In the genomic region with DNA sequence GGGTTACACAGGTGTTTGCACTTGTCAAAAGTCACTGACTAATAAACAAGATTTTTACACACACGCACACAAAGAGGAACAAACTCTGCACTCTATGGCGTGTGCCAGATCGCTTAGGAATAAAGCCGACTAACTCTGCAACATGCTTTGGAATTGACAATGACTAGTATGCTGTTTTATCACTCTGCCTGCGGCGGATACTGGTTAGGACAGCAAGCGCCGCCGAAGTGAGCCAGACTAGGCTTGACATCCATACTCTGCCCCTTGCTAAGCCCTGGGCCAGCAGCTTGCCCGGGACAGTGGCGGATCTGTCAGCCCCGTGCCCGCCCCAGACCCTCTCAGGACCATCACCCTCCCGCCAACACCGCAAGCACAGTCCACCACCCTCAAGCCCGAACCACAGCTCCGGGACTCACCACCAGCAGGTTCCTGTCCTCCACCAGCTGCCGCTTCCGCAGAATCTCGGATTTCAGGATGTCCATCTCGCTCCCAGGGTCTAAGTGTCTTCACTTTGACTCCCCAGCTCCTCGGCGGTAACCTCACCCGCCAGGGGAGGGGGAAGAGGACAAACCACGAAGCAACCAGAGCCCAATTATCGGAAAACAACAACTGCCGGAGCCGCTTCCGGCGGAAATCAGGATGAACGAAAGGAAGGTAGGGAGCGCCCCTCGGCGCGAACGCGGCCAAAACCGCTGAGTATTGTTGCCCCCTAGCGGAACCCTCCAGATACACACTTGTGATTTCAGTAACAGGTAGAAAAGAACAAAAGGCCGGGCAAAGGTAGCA, we compare ENCODE assay signal across 8 mouse cellular contexts. TPM values are rescaled to one million over a fixed set of nuclear protein-coding genes. Genes with fewer than 3 reads are reported as not detected.
DNase-seq lines count a peak whose midpoint lies in the region; ATAC-seq and TF ChIP-seq lines count a peak whose summit lies in the region.

A gene (minus strand): TSS at position 614 of the 786 bp plus-strand sequence.

- H3K27me3 ChIP-seq in forebrain, embryonic 16.5 days (replicated peaks; ENCODE audit: control insufficient read depth, insufficient read depth, low read length) = no peaks in the 10 kb centered on the region
- no peaks in the 10 kb centered on the region for H3K27me3 ChIP-seq in lung, embryonic 14.5 days (ENCODE audit: insufficient read depth, low read length)
- no peaks in the 10 kb centered on the region for H3K27me3 ChIP-seq in thymus, adult 2 months (ENCODE audit: control insufficient read depth, insufficient read depth, low read length)

- in situ Hi-C loops in ES-E14 (cut with MboI; ENCODE audit: low sequenced_read_pairs in 2 of 2, unreplicated experiment in 2 of 2) = loop anchor here in 1 of 2 experiments (25.0 kb wide), 1 partner anchor 211 kb away; no protein-coding TSS in a partner anchor

- DNase-seq in ES-E14 (ENCODE audit: low read depth, low spot score) = peak; percentile 93
- peak; percentile 83 for DNase-seq in cerebellum, adult 11-12 months
- DNase-seq in heart, postnatal 36 days = peak; percentile 89
- DNase-seq in layer of hippocampus, adult 2 months (ENCODE audit: low spot score in 2 of 2) = peak; percentile 86 to 92
- DNase-seq in lung, embryonic 14.5 days = peak; percentile 96
- DNase-seq in thymus, adult 2 months = peak; percentile 90

- H3K9ac ChIP-seq in ES-E14 (ENCODE audit: insufficient read depth, low read depth, low read length, poor library complexity, severe bottlenecking) = peak within 1 kb of the TSS; percentile 84
- peak within 1 kb of the TSS; percentile 90 for H3K9ac ChIP-seq in forebrain, embryonic 16.5 days (replicated peaks; ENCODE audit: low read depth, low read length)
- peak within 1 kb of the TSS; percentile 78 for H3K9ac ChIP-seq in lung, embryonic 14.5 days

- intact Hi-C loops in heart, postnatal 36 days (cut with DNase I) = loop anchor here (1.0 to 2.0 kb wide), 3 partner anchors 65 to 213 kb away; a partner anchor contains a TSS

- TF ChIP-seq CTCF in layer of hippocampus, adult 2 months (conservative IDR thresholded peaks at IDR 0.05) = peak; percentile 89
- TF ChIP-seq CTCF in lung, embryonic 14.5 days (IDR thresholded peaks at IDR 0.05; ENCODE audit: low read depth) = peak; percentile 82
- TF ChIP-seq CTCF in olfactory bulb, adult 2 months (IDR thresholded peaks at IDR 0.05; ENCODE audit: insufficient read depth, low read depth, low read length) = peak; percentile 74
- peak; percentile 80 for TF ChIP-seq CTCF in thymus, adult 2 months (IDR thresholded peaks at IDR 0.05; ENCODE audit: borderline replicate concordance, control insufficient read depth, extremely low read depth, insufficient read depth, low read length, poor library complexity)

- H3K4me2 ChIP-seq in forebrain, embryonic 16.5 days (ENCODE audit: low read length) = peak within 1 kb of the TSS; percentile 79
- H3K4me2 ChIP-seq in lung, embryonic 14.5 days = peak within 1 kb of the TSS; percentile 76

- H3K4me3 ChIP-seq in ES-E14 (ENCODE audit: insufficient read depth in 1 of 2, low read depth in 1 of 2, low read length in 2 of 2, poor library complexity in 1 of 2, severe bottlenecking in 1 of 2) = peak within 1 kb of the TSS; percentile 88 to 97
- peak within 1 kb of the TSS; percentile 97 for H3K4me3 ChIP-seq in forebrain, embryonic 16.5 days (replicated peaks; ENCODE audit: low read length)
- H3K4me3 ChIP-seq in layer of hippocampus, adult 2 months = peak within 1 kb of the TSS; percentile 83
- peak within 1 kb of the TSS; percentile 69 for H3K4me3 ChIP-seq in lung, embryonic 14.5 days (ENCODE audit: low read depth, low read length)
- H3K4me3 ChIP-seq in olfactory bulb, adult 2 months (ENCODE audit: insufficient read depth, low read depth, low read length) = peak within 1 kb of the TSS; percentile 70
- H3K4me3 ChIP-seq in thymus, adult 2 months (ENCODE audit: control insufficient read depth, insufficient read depth, low read length) = peak within 1 kb of the TSS; percentile 99

- ATAC-seq in forebrain, embryonic 16.5 days = peak; percentile 94
- ATAC-seq in lung, embryonic 14.5 days (ENCODE audit: insufficient read depth) = peak; percentile 87

- no peaks in the 10 kb centered on the region for H3K36me3 ChIP-seq in ES-E14 (ENCODE audit: control insufficient read depth, insufficient read depth, low read length, poor library complexity, severe bottlenecking)
- no peaks in the 10 kb centered on the region for H3K36me3 ChIP-seq in forebrain, embryonic 16.5 days (ENCODE audit: control insufficient read depth, insufficient read depth)
- H3K36me3 ChIP-seq in lung, embryonic 14.5 days (ENCODE audit: insufficient read depth) = peaks cover 9% of the 10 kb centered on the region
- H3K36me3 ChIP-seq in thymus, adult 2 months (ENCODE audit: control insufficient read depth, insufficient read depth, low read length) = peaks cover 3% of the 10 kb centered on the region; the same call in 1 of the 2 replicates

- TF ChIP-seq POLR2A in olfactory bulb, adult 2 months (IDR thresholded peaks at IDR 0.05; ENCODE audit: insufficient read depth, low read depth, low read length) = peak; percentile 77
- TF ChIP-seq POLR2A in thymus, adult 2 months (IDR thresholded peaks at IDR 0.05; ENCODE audit: control insufficient read depth, extremely low read depth, insufficient read depth, low read length, poor library complexity) = peak; percentile 66; the same call in 1 of the 2 replicates

- 0 out of 2 replicates have a peak, but pooled peaks cover 2% of the 10 kb centered on the region for H3K9me3 ChIP-seq in ES-E14 (ENCODE audit: control insufficient read depth, insufficient read depth, low read depth, low read length)
- H3K9me3 ChIP-seq in forebrain, embryonic 16.5 days (ENCODE audit: control insufficient read depth, low read length) = no peaks in the 10 kb centered on the region
- H3K9me3 ChIP-seq in lung, embryonic 14.5 days (ENCODE audit: low read depth, low read length) = no peaks in the 10 kb centered on the region

- under 1% methylated on average over 40 of the region's 40 CpGs for WGBS in forebrain, embryonic 16.5 days
- 1% methylated on average over 40 of the region's 40 CpGs for WGBS in lung, embryonic 14.5 days
- 1% methylated on average over 40 of the region's 40 CpGs for WGBS in olfactory bulb, adult 2 months
- 1% methylated on average over 40 of the region's 40 CpGs for WGBS in thymus, adult 2 months

- peak within 1 kb of the TSS; percentile 16; the same call in 1 of the 2 replicates for H3K27ac ChIP-seq in ES-E14 (ENCODE audit: insufficient read depth, low read depth, low read length, poor library complexity, severe bottlenecking)
- H3K27ac ChIP-seq in forebrain, embryonic 16.5 days (ENCODE audit: low read length) = peak within 1 kb of the TSS; percentile 61
- peak within 1 kb of the TSS; percentile 86 for H3K27ac ChIP-seq in layer of hippocampus, adult 2 months
- peak within 1 kb of the TSS; percentile 5; the same call in 1 of the 2 replicates for H3K27ac ChIP-seq in lung, embryonic 14.5 days (ENCODE audit: low read depth)
- peak within 1 kb of the TSS; percentile 40 for H3K27ac ChIP-seq in olfactory bulb, adult 2 months (ENCODE audit: insufficient read depth, low read depth, low read length)
- peak within 1 kb of the TSS; percentile 57; the same call in 1 of the 2 replicates for H3K27ac ChIP-seq in thymus, adult 2 months (ENCODE audit: control insufficient read depth, insufficient read depth, low read length)

- H3K4me1 ChIP-seq in ES-E14 (ENCODE audit: control insufficient read depth in 2 of 2, insufficient read depth in 2 of 2, low read length in 2 of 2, poor library complexity in 1 of 2) = 0 out of 4 replicates have a peak, but pooled peaks cover 0 to 4% of the 10 kb centered on the region in 2 experiments
- H3K4me1 ChIP-seq in forebrain, embryonic 16.5 days (replicated peaks; ENCODE audit: control insufficient read depth, insufficient read depth, low read length) = peaks cover 15% of the 10 kb centered on the region
- H3K4me1 ChIP-seq in lung, embryonic 14.5 days (ENCODE audit: insufficient read depth) = no peaks in the 10 kb centered on the region
- peaks cover 5% of the 10 kb centered on the region; the same call in 1 of the 2 replicates for H3K4me1 ChIP-seq in olfactory bulb, adult 2 months (ENCODE audit: control insufficient read depth, insufficient read depth, low read length)
- H3K4me1 ChIP-seq in thymus, adult 2 months (replicated peaks; ENCODE audit: control insufficient read depth, insufficient read depth, low read length) = peaks cover 8% of the 10 kb centered on the region

TF ChIP-seq in ES-E14, 5 proteins besides CTCF, POLR2A, EP300 and RAD21:
- TF ChIP-seq ZC3H11A (IDR thresholded peaks at IDR 0.05; ENCODE audit: borderline replicate concordance, low read depth, low read length) (no peak), MAFK (IDR thresholded peaks at IDR 0.05; ENCODE audit: insufficient read depth, low read depth, low read length) (no peak), HCFC1 (IDR thresholded peaks at IDR 0.05; ENCODE audit: borderline replicate concordance, insufficient read depth, low read length) (peak; percentile 59; the same call in 1 of the 2 replicates), CHD2 (IDR thresholded peaks at IDR 0.05; ENCODE audit: low read depth, low read length) (no peak)

RNA-seq across cellular contexts. Expression of the gene that starts here (rescaled TPM):
- 17.4 and 22.9 TPM in 2 replicates for total RNA-seq in ES-E14 (2012; rRNA removed)
- 59.6 and 64.2 TPM in 2 replicates for polyA plus RNA-seq in forebrain, embryonic 16.5 days (2015; fragmentation: Nextera tagmentation; extraction: Ambion mirVana)
- total RNA-seq in heart, postnatal 36 days (2021) = 10 to 100 TPM; 35.1 to 37.8 TPM
- total RNA-seq in layer of hippocampus, adult 2 months (2021) = 10 to 100 TPM; 48.2 to 50.4 TPM
- polyA plus RNA-seq in lung, embryonic 14.5 days (2014; fragmentation: Nextera tagmentation; extraction: Ambion mirVana) = 35.5 and 36.8 TPM in 2 replicates
- not detected in 2 replicates for polyA plus RNA-seq in olfactory bulb, adult 2 months (2012; ENCODE audit: insufficient read depth, insufficient read length, low replicate concordance, missing spikeins)
- 19.5 and 20.6 TPM in 2 replicates for polyA plus RNA-seq in thymus, adult 2 months (2012; rRNA removed)

Comparison
In these comparisons a context has a peak if more than half of its experiments do, and no peak if none do; other contexts are left out.
1. Peak in every context shown above with its lines: DNase-seq, ATAC-seq, H3K4me3 ChIP-seq and H3K27ac ChIP-seq.
2. H3K27ac ChIP-seq: peak in every context shown above with its lines; median percentile 86 in layer of hippocampus, adult 2 months; 61 in forebrain, embryonic 16.5 days; 57 in thymus, adult 2 months; 40 in olfactory bulb, adult 2 months; 16 in ES-E14; 5 in lung, embryonic 14.5 days.